Mouse (Mus musculus) limb, embryonic 12.5 days (tissue): Measurements from ENCODE around the gene Zfp422. TPM values are rescaled to one million over a fixed set of nuclear protein-coding genes. Genes with fewer than 3 reads are reported as not detected.
"Not testable (repeated sequence)": the region's sequence is repeated elsewhere in the genome, so short reads cannot be mapped to it uniquely, and the experiment has no call there.

Source experiments
- ATAC-seq: fragments of 200-750 bp; cut with Nextera tagmentation; 2 replicates; pipeline ENCODE4 v1.8.0; 2017; ENCODE audit warnings: low read depth, moderate TSS enrichment; ENCODE audit not compliant: insufficient number of reproducible peaks, insufficient read depth, low FRiP score, low TSS enrichment
- H3K27ac ChIP-seq: fragments of 300-500 bp; sonication (generic); 2 replicates; pipeline ENCODE4 v1.5.1; 2016; ENCODE audit warnings: mild to moderate bottlenecking, moderate library complexity
- H3K27me3 ChIP-seq: fragments of 300-500 bp; sonication (generic); 2 replicates; pipeline ENCODE4 v1.6.1; 2016; ENCODE audit warnings: mild to moderate bottlenecking, moderate library complexity
- H3K36me3 ChIP-seq: fragments of 300-500 bp; sonication (generic); 2 replicates; pipeline ENCODE4 v1.6.1; 2016; ENCODE audit warnings: mild to moderate bottlenecking, moderate library complexity
- H3K4me1 ChIP-seq: fragments of 300-500 bp; sonication (generic); replicated peaks from 2 replicates; pipeline ENCODE4 v1.6.1; 2016
- H3K4me2 ChIP-seq: fragments of 300-500 bp; sonication (generic); 2 replicates; pipeline ENCODE4 v1.6.1; 2016; ENCODE audit warnings: mild to moderate bottlenecking, moderate library complexity
- H3K4me3 ChIP-seq: fragments of 300-500 bp; sonication (generic); replicated peaks from 2 replicates; pipeline ENCODE4 v1.5.1; 2016; ENCODE audit warnings: mild to moderate bottlenecking
- H3K9ac ChIP-seq: fragments of 300-500 bp; sonication (generic); replicated peaks from 2 replicates; pipeline ENCODE4 v1.6.1; 2016; ENCODE audit warnings: mild to moderate bottlenecking, moderate library complexity
- H3K9me3 ChIP-seq: fragments of 300-500 bp; sonication (generic); 2 replicates; pipeline ENCODE4 v1.6.1; 2016; ENCODE audit warnings: mild to moderate bottlenecking, moderate library complexity
- WGBS: fragments of 180-500 bp; shearing (Covaris S2); methylation state at CpG from one replicate; pipeline ENCODE4 v1.1.7; 2016; 5-methylcytosine and 5-hydroxymethylcytosine counted together
- polyA plus RNA-seq: library from polyadenylated mRNA; unstranded; fragments of >200 nt; fragmentation: Nextera tagmentation; extraction: Ambion mirVana; gene quantifications from 2 replicates; pipeline ENCODE4 v1.2.1, GENCODE M21; 2016

The Zfp422 gene
- polyA plus RNA-seq, 1 experiment from 2014 or later = 269 TPM

DNA sequence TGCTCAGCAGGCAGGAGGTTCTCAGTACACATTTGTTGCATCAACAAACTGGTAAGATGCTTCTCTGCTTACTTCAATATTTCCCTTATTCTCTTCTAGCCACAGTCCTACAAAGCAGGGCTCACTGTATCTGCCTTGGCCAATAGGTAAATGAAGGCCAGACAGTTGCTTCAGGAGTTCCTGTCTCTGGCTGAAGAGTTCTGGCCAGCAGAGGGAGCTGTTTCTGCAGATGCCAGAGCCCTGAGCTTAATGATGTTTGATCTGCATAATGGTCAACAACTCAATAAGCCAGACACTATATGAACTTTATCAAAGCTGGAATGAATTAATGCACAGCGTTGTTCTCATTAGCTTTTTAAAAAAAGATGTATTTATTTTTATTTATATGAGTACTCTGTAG lies 3.3 kb upstream of the Zfp422 start:
- Histone ChIP-seq H3K27me3 (no peaks in the 10 kb centered on the region), H3K4me2 (no peak overlapping the region), H3K4me1 (peaks cover 10% of the 10 kb centered on the region), H3K27ac (no peak overlapping the region), H3K36me3 (no peaks in the 10 kb centered on the region), H3K9me3 (no peaks in the 10 kb centered on the region), H3K4me3 (no peak overlapping the region), H3K9ac (no peak overlapping the region)
- 62% methylated on average over 1 of the region's 1 CpGs for WGBS
- ATAC-seq = no peak

DNA sequence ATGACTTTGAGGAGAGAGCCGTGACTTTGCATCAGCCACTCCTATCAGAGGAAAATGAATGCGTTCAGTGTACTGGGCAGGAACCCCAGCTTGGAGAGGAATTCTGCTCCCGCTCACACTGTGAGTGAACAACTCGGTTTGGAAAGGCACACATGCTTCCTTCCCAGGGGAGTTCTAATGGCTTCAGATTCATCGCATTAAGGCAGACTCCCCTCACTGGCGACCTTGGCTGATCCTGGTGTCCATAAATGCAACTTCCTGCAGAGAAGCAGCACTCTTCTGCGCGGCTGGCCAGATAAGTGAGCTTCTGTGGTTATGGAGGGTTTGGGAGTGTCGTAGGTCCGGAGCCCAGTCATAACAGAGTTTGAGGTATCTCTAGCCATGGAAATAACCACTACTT lies 967 bp upstream of the Zfp422 start:
- no peak overlapping the region for H3K27ac ChIP-seq
- WGBS = 92% methylated on average over 10 of the region's 10 CpGs
- no peak overlapping the region for H3K4me3 ChIP-seq
- no peak for ATAC-seq
- no peaks in the 10 kb centered on the region for H3K9me3 ChIP-seq
- H3K4me1 ChIP-seq = peaks cover 4% of the 10 kb centered on the region; the same call in 1 of the 2 replicates
- no peaks in the 10 kb centered on the region for H3K27me3 ChIP-seq
- H3K9ac ChIP-seq = no peak overlapping the region
- peaks cover 19% of the 10 kb centered on the region for H3K36me3 ChIP-seq
- no peak overlapping the region for H3K4me2 ChIP-seq

DNA sequence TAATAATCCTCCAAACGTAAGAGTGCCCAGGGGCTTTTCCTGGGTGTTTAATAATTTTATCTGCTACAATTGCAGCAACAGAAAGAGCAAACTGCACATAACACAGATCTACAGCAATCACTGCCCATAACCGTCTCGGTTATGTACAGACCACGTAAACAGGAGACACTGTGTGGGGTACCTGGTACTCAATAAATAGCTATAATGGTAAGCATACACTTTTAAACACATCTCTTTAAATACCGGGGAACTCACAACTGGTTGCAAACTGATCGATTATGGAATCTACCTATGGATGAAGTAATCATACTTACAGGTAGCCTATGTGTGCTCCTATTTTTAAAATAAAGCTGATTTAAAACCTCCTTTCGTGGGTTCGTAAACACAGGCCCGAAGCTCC lies 704 bp downstream of the Zfp422 start:
- peaks cover 28% of the 10 kb centered on the region for H3K36me3 ChIP-seq
- ATAC-seq = 0 out of 2 replicates have a peak, but pooled peaks have one; percentile 12
- H3K9ac ChIP-seq = peak overlapping the region; percentile 98
- no peaks in the 10 kb centered on the region for H3K27me3 ChIP-seq
- H3K4me3 ChIP-seq = peak overlapping the region; percentile 82
- H3K9me3 ChIP-seq = no peaks in the 10 kb centered on the region
- H3K4me2 ChIP-seq = peak overlapping the region; percentile 75
- peak overlapping the region; percentile 90 for H3K27ac ChIP-seq
- WGBS = 26% methylated on average over 9 of the region's 9 CpGs
- H3K4me1 ChIP-seq = peaks cover 4% of the 10 kb centered on the region; the same call in 1 of the 2 replicates

DNA sequence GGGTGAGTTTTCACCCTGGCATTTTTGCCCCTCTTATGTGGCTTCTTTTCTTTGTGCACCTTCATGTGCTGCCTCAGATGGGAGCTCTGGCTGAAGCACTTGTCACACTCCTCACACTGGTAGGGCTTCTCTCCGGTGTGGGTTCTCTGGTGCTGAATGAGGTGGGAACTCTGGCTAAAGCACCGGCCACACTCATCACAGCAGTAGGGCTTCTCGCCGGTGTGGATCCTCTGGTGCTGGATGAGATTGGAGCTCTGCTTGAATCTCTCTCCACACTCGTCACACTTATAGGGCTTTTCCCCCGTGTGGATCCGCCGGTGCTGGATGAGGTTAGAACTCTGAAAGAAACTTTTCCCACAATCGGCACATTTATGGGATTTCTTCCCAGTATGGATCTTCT lies 2.4 kb downstream of the Zfp422 start:
- ATAC-seq = not testable (repeated sequence)
- WGBS = 95% methylated on average over 9 of the region's 9 CpGs
- H3K36me3 ChIP-seq = peaks cover 28% of the 10 kb centered on the region

DNA sequence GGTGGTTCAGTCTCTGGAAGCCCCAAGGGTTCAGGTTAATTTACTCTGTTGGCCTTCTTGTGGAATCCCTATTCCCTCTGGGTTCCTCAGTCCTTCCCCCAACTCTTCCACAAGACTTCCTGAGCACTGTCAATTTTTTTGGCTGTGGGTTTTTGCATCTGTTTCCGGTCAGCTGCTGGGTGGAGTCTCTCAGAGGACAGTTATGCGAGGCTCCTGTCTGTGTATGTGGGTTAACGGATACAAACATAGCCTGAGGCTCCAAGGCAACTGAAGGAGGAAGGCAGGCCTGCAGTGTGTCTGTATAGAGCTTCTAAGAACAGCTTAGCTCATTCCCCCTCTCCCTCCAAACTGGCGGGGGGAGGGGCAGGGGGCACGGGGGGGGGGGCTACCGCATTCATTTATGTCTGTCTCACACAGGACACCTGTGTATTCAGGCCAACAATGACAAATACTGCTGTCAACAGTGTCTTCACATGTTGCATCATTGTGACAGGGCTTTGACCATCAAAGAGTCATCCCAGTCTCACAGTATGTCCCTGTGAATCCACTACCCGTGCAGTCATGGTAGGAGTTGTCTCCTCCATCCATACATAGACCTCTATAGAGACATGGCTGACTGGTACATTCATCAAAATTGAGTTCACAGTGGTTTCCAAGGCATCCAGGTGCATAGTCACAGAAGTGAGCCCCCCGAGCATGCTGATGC lies 7.3 kb downstream of the Zfp422 start:
- ATAC-seq = no peak

More for the DNA sequence above, 2.4 kb downstream of the Zfp422 start:
- H3K27me3 ChIP-seq, H3K9ac ChIP-seq, H3K9me3 ChIP-seq, H3K4me1 ChIP-seq, H3K4me3 ChIP-seq, H3K4me2 ChIP-seq, H3K27ac ChIP-seq: not testable (repeated sequence)

DNA sequence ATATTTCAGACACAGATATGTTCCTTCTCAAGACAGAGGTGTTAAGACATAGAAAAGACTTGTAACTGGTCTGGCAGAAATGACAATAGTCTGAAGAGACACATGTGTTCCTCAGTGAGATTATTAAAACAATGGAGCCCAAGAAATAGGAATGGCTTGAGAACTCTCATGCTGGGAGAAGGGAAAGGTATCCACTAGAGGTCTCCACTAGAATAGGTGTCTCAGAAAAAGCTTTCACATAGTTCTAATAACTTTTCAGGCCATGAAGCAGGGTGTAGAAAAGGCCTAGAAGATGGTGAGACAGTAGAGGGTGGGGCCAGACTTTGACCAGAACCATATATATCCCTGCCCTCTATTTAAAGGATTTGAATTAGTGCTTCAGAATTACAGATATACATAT lies 10.7 kb downstream of the Zfp422 start:
- Histone ChIP-seq H3K9me3 (no peaks in the 10 kb centered on the region), H3K27me3 (no peaks in the 10 kb centered on the region), H3K4me2 (no peak overlapping the region), H3K4me3 (no peak overlapping the region), H3K9ac (no peak overlapping the region), H3K36me3 (no peaks in the 10 kb centered on the region), H3K27ac (no peak overlapping the region), H3K4me1 (no peaks in the 10 kb centered on the region)
- no peak for ATAC-seq

More for the DNA sequence above, 7.3 kb downstream of the Zfp422 start:
- WGBS = 63% methylated on average over 8 of the region's 8 CpGs
- no peak overlapping the region for H3K9ac ChIP-seq
- no peak overlapping the region for H3K27ac ChIP-seq
- H3K27me3 ChIP-seq = no peaks in the 10 kb centered on the region
- no peak overlapping the region for H3K4me3 ChIP-seq
- peaks cover 22% of the 10 kb centered on the region for H3K36me3 ChIP-seq
- no peaks in the 10 kb centered on the region for H3K9me3 ChIP-seq
- H3K4me1 ChIP-seq = no peaks in the 10 kb centered on the region
- H3K4me2 ChIP-seq = no peak overlapping the region

DNA sequence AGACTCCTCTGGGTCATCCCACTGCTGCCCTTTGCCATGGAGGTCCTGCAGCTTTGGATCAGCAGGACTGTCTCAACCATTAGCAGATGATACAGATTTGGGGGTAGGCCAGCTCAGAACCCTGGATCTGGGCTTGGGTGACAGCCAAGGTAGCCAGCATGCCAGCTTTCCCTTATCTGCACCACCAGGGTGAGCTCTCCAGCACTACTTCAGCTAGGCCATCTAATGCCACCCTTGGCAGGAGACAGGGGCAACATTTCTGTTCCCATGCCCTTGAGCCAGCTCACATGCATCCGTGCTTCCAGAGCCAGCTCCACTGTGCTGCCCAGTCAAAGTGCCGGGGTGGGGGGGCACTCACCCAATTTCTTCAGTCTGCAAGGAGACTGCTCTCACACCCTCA lies 13.1 kb downstream of the Zfp422 start:
- 84% methylated on average over 2 of the region's 2 CpGs for WGBS
- Histone ChIP-seq H3K4me3 (no peak overlapping the region), H3K27ac (no peak overlapping the region), H3K4me2 (no peak overlapping the region), H3K9ac (no peak overlapping the region), H3K4me1 (no peaks in the 10 kb centered on the region), H3K27me3 (no peaks in the 10 kb centered on the region), H3K36me3 (no peaks in the 10 kb centered on the region), H3K9me3 (no peaks in the 10 kb centered on the region)
- no peak for ATAC-seq

DNA sequence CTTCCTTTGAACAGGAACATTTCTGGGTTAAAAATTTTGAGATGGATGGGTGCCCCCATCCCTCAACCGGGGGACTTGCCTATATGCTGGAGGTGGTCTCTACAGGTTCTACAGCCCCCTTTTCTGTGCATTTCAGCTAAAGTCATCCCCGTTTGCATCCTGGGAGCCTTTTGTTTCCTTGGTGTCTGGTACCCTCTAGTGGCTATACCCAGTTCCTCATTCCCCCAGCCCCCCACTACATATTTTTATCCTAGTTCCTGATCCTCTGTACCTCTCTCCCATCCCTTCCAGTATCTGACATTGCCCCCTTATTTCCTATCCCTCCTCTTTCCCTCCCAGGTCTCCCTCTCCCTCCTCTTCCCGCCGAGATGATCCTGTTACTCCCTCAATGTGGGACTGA lies 21.6 kb downstream of the Zfp422 start:
- Histone ChIP-seq H3K9ac (no peak overlapping the region), H3K27me3 (no peaks in the 10 kb centered on the region), H3K9me3 (no peaks in the 10 kb centered on the region), H3K36me3 (no peaks in the 10 kb centered on the region), H3K27ac (no peak overlapping the region), H3K4me1 (no peaks in the 10 kb centered on the region), H3K4me2 (no peak overlapping the region), H3K4me3 (no peak overlapping the region)
- no peak for ATAC-seq
- WGBS = 43% methylated on average over 4 of the region's 4 CpGs

DNA sequence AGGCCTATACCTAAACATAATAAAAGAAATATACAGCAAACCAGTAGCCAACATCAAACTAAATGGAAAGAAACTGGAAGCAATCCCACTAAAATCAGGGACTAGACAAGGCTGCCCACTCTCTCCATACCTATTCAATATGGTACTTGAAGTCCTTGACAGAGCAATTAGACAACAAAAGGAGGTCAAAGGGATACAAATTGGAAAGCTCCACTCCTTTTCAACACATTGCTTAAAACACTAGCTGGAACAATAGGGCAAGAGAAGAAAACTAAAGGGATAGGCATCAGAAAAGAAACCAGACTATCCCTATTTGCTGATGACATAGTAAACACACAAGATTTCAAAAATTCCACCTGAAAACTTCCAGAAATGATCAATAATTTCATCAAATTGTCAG lies 27.8 kb downstream of the Zfp422 start:
- H3K9me3 ChIP-seq, ATAC-seq, H3K9ac ChIP-seq: not testable (repeated sequence)

DNA sequence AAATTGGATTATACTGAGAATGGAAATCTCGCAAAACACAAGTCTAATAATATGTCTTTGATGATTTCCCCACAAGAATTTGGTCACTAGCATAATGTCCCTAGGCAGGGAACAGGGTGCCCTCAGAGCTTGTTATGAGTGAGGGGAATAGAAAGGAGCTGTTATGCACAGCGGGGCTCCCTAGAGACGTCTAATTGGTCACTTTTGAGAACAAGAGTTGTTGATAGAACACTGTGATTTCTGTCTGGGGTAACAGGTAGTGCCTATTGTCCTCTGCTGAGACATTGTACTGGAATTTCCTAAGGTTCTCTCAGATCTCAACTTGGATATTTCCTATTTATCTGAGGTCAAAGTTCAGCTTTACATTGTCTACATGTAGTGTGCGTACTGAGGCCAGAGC lies 44.7 kb downstream of the Zfp422 start, which contains the start of gene Olfr215:
TSS of gene Olfr215 (minus strand) at position 101 of the 400 bp plus-strand sequence.
- WGBS = 79% methylated on average over 4 of the region's 4 CpGs
- no peak for ATAC-seq
- H3K9ac ChIP-seq = no peak within 1 kb of the TSS

More for the DNA sequence above, 27.8 kb downstream of the Zfp422 start:
- not testable (repeated sequence) for H3K36me3 ChIP-seq, H3K27me3 ChIP-seq, H3K4me2 ChIP-seq, H3K4me3 ChIP-seq, H3K4me1 ChIP-seq, H3K27ac ChIP-seq

More for the DNA sequence above, 44.7 kb downstream of the Zfp422 start, which contains the start of gene Olfr215:
- no peak within 1 kb of the TSS for H3K4me3 ChIP-seq
- no peak within 1 kb of the TSS for H3K27ac ChIP-seq
- no peak within 1 kb of the TSS for H3K4me2 ChIP-seq
- H3K9me3 ChIP-seq = no peaks in the 10 kb centered on the region
- H3K36me3 ChIP-seq = no peaks in the 10 kb centered on the region
- no peaks in the 10 kb centered on the region for H3K4me1 ChIP-seq
- no peaks in the 10 kb centered on the region for H3K27me3 ChIP-seq
